Mouse (Mus musculus) intestine, embryonic 16.5 days (tissue): ENCODE measurements around the gene Lcorl. TPM values are rescaled to one million over a fixed set of nuclear protein-coding genes. Genes with fewer than 3 reads are reported as not detected.

Experiments used
- ATAC-seq: fragments of 200-750 bp; cut with Nextera tagmentation; 2 replicates; pipeline ENCODE4 v1.8.0; 2017; ENCODE audit warnings: moderate TSS enrichment, moderate library complexity
- H3K27ac ChIP-seq: fragments of 300-500 bp; sonication (generic); 2 replicates; pipeline ENCODE4 v1.5.1; 2014; ENCODE audit warnings: mild to moderate bottlenecking, low read length
- H3K27me3 ChIP-seq: fragments of 300-500 bp; sonication (generic); replicated peaks from 2 replicates; pipeline ENCODE4 v1.6.1; 2014; ENCODE audit warnings: low read length, control low read depth, mixed read lengths; ENCODE audit not compliant: control insufficient read depth, insufficient read depth
- H3K36me3 ChIP-seq: fragments of 300-500 bp; sonication (generic); 2 replicates; pipeline ENCODE4 v1.6.1; 2014; ENCODE audit warnings: low read length, control low read depth; ENCODE audit not compliant: control insufficient read depth, insufficient read depth
- H3K4me1 ChIP-seq: fragments of 300-500 bp; sonication (generic); 2 replicates; pipeline ENCODE4 v1.6.1; 2014; ENCODE audit warnings: low read length, control low read depth, mixed read lengths; ENCODE audit not compliant: control insufficient read depth, insufficient read depth
- H3K4me2 ChIP-seq: fragments of 300-500 bp; sonication (generic); 2 replicates; pipeline ENCODE4 v1.6.1; 2014; ENCODE audit warnings: low read depth, low read length, control low read depth
- H3K4me3 ChIP-seq: fragments of 300-500 bp; sonication (generic); 2 replicates; pipeline ENCODE4 v1.5.1; 2014; ENCODE audit warnings: mild to moderate bottlenecking, low read length
- H3K9ac ChIP-seq: fragments of 300-500 bp; sonication (generic); 2 replicates; pipeline ENCODE4 v1.6.1; 2014; ENCODE audit warnings: low read depth, low read length
- H3K9me3 ChIP-seq: fragments of 300-500 bp; sonication (generic); 2 replicates; pipeline ENCODE4 v1.6.1; 2016; ENCODE audit warnings: low read length, control low read depth; ENCODE audit not compliant: control insufficient read depth
- WGBS: fragments of 180-500 bp; shearing (Covaris S2); extraction: QIAGEN DNeasy Blood & Tissue Kit; methylation state at CpG from one replicate; pipeline ENCODE4 v1.1.7; 2014; 5-methylcytosine and 5-hydroxymethylcytosine counted together
- polyA plus RNA-seq: library from polyadenylated mRNA; unstranded; fragments of >200 nt; fragmentation: Nextera tagmentation; extraction: Ambion mirVana; gene quantifications from 2 replicates; pipeline ENCODE4 v1.2.1, GENCODE M21; 2015

Lcorl gene
- polyA plus RNA-seq, 1 experiment from 2014 or later = 22.9 TPM

- 0 out of 2 replicates have a peak, but pooled peaks cover 5% of the 10 kb centered on the region for H3K4me1 ChIP-seq
- 0% methylated on average over 40 of the region's 56 CpGs for WGBS
- ATAC-seq = no peak
Measured at GRCm38 (mm10) chr5:45856876-45857253, 550 bp downstream of the Lcorl start.

DNA sequence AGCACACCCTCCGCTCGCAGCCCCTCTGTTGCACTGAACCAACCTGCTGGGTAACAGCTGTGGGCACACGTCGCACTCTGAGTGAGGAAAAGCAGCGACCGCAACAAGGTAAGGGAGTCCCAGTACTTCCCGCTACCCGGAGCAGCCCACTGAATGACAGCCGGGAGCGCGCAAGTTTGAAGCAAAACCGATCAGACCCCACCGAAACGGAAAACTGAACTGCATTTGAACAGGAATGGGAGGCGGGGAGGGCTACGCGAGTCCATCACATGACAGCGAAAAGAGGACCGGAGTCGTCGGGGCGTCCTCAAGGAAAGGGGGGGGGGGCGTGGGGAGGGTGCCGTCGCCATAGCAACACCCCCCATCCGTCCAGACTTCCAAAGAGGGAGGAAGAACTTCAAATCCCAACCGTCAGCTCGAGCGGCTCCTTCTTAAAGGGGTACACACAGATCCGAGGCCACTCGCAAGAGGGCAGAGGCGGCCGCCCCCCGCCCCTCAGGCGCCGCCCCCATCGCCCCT is 1.1 kb downstream of the Lcorl start:
- Histone ChIP-seq H3K27ac (peak overlapping the region; percentile 98), H3K4me2 (peak overlapping the region; percentile 76), H3K9me3 (no peaks in the 10 kb centered on the region), H3K9ac (peak overlapping the region; percentile 96), H3K27me3 (no peaks in the 10 kb centered on the region), H3K4me3 (peak overlapping the region; percentile 96), H3K36me3 (no peaks in the 10 kb centered on the region), H3K4me1 (0 out of 2 replicates have a peak, but pooled peaks cover 5% of the 10 kb centered on the region)
- peak; percentile 21 for ATAC-seq
- WGBS = under 1% methylated on average over 35 of the region's 37 CpGs

More at GRCm38 (mm10) chr5:45856876-45857253, 550 bp downstream of the Lcorl start:
- peak overlapping the region; percentile 98 for H3K27ac ChIP-seq
- peak overlapping the region; percentile 96 for H3K4me3 ChIP-seq
- H3K27me3 ChIP-seq = no peaks in the 10 kb centered on the region
- peak overlapping the region; percentile 76 for H3K4me2 ChIP-seq
- no peaks in the 10 kb centered on the region for H3K9me3 ChIP-seq
- peak overlapping the region; percentile 96 for H3K9ac ChIP-seq
- no peaks in the 10 kb centered on the region for H3K36me3 ChIP-seq

GRCm38 (mm10) chr5:45855526-45856302 is 1.7 kb downstream of the Lcorl start:
- Histone ChIP-seq H3K9ac (peak overlapping the region; percentile 96), H3K9me3 (no peaks in the 10 kb centered on the region), H3K27ac (peak overlapping the region; percentile 98), H3K4me3 (peak overlapping the region; percentile 96), H3K36me3 (no peaks in the 10 kb centered on the region), H3K27me3 (no peaks in the 10 kb centered on the region), H3K4me2 (peak overlapping the region; percentile 76), H3K4me1 (0 out of 2 replicates have a peak, but pooled peaks cover 5% of the 10 kb centered on the region)
- whole genome bisulfite sequencing = 17% methylated on average over 21 of the region's 21 CpGs
- ATAC-seq = peak; percentile 6

DNA sequence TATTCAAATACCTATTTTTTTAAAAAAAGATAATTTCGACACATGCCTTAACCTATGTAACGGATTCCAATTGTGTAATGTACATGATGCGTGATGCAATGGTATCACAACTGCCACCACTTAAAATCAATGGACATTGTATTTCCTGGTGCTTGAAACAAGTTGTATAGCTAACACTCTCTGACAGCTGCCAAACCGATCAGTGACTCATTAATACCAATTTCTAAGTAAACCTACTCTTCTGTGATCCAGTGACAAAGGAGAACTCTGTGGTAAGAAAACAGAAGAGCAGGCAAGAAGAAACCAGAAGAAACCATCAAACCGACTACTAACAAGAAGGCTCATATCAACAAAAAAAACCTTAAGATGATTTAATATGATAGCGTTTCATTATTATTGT is 12.7 kb downstream of the Lcorl start:
- Histone ChIP-seq H3K4me1 (no peaks in the 10 kb centered on the region), H3K9me3 (no peaks in the 10 kb centered on the region), H3K4me3 (no peak overlapping the region), H3K27ac (no peak overlapping the region), H3K4me2 (no peak overlapping the region), H3K9ac (no peak overlapping the region), H3K36me3 (no peaks in the 10 kb centered on the region), H3K27me3 (no peaks in the 10 kb centered on the region)
- no peak for ATAC-seq
- 90% methylated on average over 6 of the region's 6 CpGs for WGBS

- no peak overlapping the region for H3K9ac ChIP-seq
- no peaks in the 10 kb centered on the region for H3K27me3 ChIP-seq
- H3K4me3 ChIP-seq = no peak overlapping the region
- no peak overlapping the region for H3K27ac ChIP-seq
- H3K4me1 ChIP-seq = peaks cover 3% of the 10 kb centered on the region; the same call in 1 of the 2 replicates
- 88% methylated on average over 2 of the region's 2 CpGs for WGBS
- no peaks in the 10 kb centered on the region for H3K9me3 ChIP-seq
- H3K4me2 ChIP-seq = no peak overlapping the region
- no peaks in the 10 kb centered on the region for H3K36me3 ChIP-seq
- no peak for ATAC-seq
Measured at GRCm38 (mm10) chr5:45835131-45835530, 22.3 kb downstream of the Lcorl start.

DNA sequence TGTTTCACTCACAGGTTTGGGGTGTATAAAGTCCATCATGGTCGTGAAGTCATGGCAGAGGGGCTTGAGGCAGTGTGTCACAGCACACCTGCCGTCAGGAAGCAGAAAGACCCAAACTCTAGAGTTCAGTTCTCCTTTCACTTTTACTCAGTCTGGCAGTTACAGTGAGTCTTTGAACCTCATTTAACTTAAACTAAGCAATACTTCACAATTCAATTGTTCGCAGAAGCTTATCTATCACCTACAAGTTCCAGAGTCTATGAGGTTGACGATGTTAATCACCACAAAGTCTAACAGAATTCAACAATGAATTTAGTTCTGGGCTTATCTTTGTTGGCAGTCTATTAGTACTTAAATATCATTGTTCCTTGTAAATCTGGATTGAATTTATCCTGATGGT is 45.9 kb downstream of the Lcorl start:
- H3K9me3 ChIP-seq = peaks cover 3% of the 10 kb centered on the region; the same call in 1 of the 2 replicates
- no peaks in the 10 kb centered on the region; the same call in 1 of the 2 replicates for H3K36me3 ChIP-seq
- 90% methylated on average over 4 of the region's 4 CpGs for WGBS
- H3K4me1 ChIP-seq = no peaks in the 10 kb centered on the region
- no peak for ATAC-seq
- H3K9ac ChIP-seq = no peak overlapping the region
- no peaks in the 10 kb centered on the region for H3K27me3 ChIP-seq
- no peak overlapping the region for H3K4me2 ChIP-seq
- no peak overlapping the region for H3K4me3 ChIP-seq
- no peak overlapping the region for H3K27ac ChIP-seq

DNA sequence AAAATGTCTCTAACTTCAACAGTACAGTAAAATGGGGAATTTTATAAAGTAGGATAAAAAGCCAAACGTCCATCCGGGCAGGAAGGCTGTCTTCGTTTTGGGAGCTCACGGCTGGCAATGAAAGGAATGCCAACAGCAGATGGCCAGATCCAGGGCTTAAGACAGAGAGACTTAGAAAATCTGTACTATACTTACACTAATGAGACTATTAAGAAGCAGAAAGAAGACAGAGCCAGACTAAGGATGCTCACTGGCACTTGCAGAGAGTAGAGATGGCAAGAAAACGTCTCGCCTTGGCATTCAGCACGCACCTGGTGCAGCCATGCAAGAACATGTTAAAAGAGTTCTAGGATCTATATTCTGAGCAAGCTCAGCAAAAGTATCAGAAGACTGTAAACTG is 65.6 kb downstream of the Lcorl start:
- no peak overlapping the region for H3K4me3 ChIP-seq
- WGBS = 87% methylated on average over 7 of the region's 7 CpGs
- ATAC-seq = no peak
- H3K27me3 ChIP-seq = no peaks in the 10 kb centered on the region
- H3K4me2 ChIP-seq = no peak overlapping the region
- no peaks in the 10 kb centered on the region for H3K9me3 ChIP-seq
- H3K4me1 ChIP-seq = no peaks in the 10 kb centered on the region
- H3K9ac ChIP-seq = no peak overlapping the region
- H3K27ac ChIP-seq = no peak overlapping the region
- H3K36me3 ChIP-seq = no peaks in the 10 kb centered on the region

- Histone ChIP-seq H3K27me3 (no peaks in the 10 kb centered on the region), H3K36me3 (no peaks in the 10 kb centered on the region), H3K27ac (no peak overlapping the region), H3K9me3 (no peaks in the 10 kb centered on the region), H3K4me1 (no peaks in the 10 kb centered on the region), H3K9ac (no peak overlapping the region), H3K4me2 (no peak overlapping the region), H3K4me3 (no peak overlapping the region)
- 93% methylated on average over 4 of the region's 4 CpGs for WGBS
- no peak for ATAC-seq
Measured at GRCm38 (mm10) chr5:45790221-45790620, 67.2 kb downstream of the Lcorl start.

DNA sequence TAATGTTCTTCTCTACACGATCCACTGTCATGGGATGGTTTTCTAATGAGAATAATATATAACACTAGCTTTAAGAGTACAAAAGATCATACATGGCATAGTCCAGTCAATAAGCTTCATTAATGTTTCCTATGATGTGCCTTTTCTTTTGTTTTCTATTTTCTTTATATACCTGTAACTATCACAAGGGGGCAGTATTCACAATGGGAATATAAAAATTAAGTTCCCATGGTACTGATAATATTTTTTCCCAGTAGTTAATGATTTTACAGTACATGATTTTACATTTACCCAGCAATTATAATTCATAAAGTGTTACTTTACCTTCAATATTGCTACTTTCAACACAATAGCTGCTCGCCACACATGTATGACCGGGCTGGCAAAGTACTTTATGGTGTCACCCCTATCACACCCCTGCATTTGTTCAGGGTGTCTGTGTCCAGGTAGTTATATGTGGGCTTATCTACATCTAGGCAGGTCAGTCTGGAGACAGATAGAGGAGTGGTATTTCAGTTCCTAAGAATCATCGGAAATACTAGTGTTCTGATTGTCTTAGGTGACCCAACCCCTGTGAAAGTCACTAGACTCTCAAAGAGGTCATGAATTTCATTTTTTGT is 99.8 kb downstream of the Lcorl start:
- whole genome bisulfite sequencing = 88% methylated on average over 4 of the region's 4 CpGs
- no peak overlapping the region for H3K4me2 ChIP-seq
- no peak for ATAC-seq

More for the DNA sequence above, 99.8 kb downstream of the Lcorl start:
- Histone ChIP-seq H3K9ac (no peak overlapping the region), H3K4me1 (no peaks in the 10 kb centered on the region), H3K9me3 (no peaks in the 10 kb centered on the region), H3K4me3 (no peak overlapping the region), H3K27ac (no peak overlapping the region), H3K36me3 (no peaks in the 10 kb centered on the region), H3K27me3 (no peaks in the 10 kb centered on the region)
